Mouse (Mus musculus): ENCODE data around the gene Cep72.
A peak's percentile ranks its signal among the peaks of the same experiment; 100 is the strongest.
"Not testable (repeated sequence)": the region's sequence is repeated elsewhere in the genome, so short reads cannot be mapped to it uniquely, and the experiment has no call there.

Cep72 gene

GRCm38 (mm10) chr13:74034756-74035155 lies 27.3 kb downstream of the Cep72 start:
- ATAC-seq (ENCODE audit: insufficient number of reproducible peaks, low FRiP score, low TSS enrichment), result no peak

DNA sequence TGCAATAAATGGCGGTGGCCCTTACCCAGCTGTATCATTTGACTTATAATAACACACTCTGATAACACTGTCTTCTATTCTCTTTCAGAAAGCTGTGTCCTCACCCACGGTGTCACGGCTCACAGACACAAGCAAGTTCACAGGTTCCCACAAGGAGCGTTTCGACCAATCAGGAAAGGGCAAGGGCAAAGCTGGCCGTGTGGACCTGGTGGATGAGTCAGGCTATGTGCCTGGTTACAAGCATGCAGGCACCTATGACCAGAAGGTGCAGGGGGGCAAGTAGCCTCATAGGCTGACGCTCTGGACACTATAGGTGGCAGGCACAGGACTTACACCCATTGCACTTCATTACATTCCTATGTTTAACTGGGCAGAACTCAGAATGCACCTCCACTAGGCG lies 31.0 kb downstream of the Cep72 start:
- ATAC-seq (ENCODE audit: insufficient number of reproducible peaks, low FRiP score, low TSS enrichment), result no peak

DNA sequence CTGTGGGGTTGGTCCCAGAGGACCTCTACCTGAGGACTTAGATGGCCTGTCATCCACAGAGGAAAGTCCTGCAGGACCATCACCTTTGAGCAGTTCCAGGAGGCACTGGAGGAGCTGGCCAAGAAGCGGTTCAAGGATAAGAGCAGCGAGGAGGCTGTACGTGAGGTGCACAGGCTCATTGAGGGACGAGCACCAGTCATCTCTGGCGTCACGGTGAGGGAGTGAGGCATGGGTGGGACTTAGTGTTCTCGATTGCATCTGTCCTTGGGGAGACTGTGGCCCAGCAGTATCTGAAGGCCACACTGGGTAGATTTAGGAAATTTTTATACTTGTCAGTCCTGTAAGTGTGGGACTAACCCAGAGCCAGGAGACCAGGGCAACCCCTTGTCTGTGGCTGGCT lies 31.4 kb downstream of the Cep72 start:
- ATAC-seq (ENCODE audit: insufficient number of reproducible peaks, low FRiP score, low TSS enrichment), result no peak

DNA sequence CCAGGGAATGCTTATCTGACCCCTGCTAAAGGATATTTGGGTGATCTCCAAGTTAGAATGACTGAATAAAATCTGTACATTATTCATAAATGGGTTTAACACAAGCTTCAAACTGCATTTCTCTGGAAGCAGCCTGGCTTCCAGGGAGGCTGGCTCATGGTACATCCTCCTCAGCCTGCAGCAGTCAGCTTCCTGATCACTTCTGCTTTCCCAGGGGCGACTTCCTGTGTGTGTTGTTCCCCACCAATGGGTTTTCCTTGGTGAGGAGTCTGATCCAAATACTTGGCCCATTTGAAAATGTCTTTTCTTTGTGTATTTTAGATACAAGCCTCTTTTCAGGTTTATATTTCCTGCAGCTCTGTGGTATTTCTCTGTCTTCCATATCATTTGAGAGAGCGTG lies 33.1 kb downstream of the Cep72 start:
- ATAC-seq (ENCODE audit: insufficient number of reproducible peaks, low FRiP score, low TSS enrichment), result no peak

GRCm38 (mm10) chr13:74028116-74028515 lies 34.0 kb downstream of the Cep72 start:
- no peak for ATAC-seq (ENCODE audit: insufficient number of reproducible peaks, low FRiP score, low TSS enrichment)

- peak; percentile 62 for ATAC-seq (ENCODE audit: insufficient number of reproducible peaks, low FRiP score, low TSS enrichment)
These were observed 35.9 kb downstream of the Cep72 start for GRCm38 (mm10) chr13:74026215-74026614.

GRCm38 (mm10) chr13:74025151-74026081 lies 36.7 kb downstream of the Cep72 start:
- no peak for ATAC-seq (ENCODE audit: insufficient number of reproducible peaks, low FRiP score, low TSS enrichment)

DNA sequence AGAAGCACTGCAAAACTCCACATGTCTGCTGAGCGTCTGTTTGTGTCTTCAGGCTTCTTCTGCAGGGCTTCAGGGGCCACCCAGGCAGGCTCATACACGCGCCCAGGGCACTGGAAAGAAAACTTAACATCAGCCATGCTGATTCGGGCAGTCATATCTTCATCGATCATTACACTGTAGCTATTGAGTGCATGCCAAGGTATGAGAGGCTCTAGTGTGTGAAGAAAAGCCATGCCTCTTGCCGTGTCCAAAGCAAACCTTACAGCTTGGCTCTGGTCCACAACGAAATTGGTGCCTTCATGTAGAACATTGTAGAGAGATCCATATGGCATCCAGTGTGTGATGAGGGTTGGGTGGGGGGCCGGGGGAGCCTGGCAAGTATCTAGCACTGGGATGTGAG lies 43.1 kb downstream of the Cep72 start:
- ATAC-seq (ENCODE audit: insufficient number of reproducible peaks, low FRiP score, low TSS enrichment), result not testable (repeated sequence)

DNA sequence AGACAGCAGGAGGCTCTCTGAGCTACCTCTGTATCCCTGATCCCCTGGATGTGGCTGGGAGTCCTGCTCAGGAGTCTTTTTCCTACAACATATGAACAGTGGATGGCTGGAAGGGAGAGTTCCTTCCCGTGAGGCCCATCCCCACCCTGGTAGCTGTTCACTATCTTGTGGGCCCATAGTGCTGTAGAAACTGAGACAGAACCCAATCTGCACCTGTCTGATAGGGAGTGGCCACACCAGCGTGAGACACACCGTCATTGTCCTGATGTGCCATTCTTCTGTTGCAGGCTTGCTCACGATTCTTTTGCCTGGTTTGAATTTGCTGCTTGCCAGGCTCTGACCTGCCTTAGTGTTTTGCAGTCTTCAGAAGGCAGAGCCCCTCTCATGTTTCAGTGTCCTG lies 44.7 kb downstream of the Cep72 start:
- no peak for ATAC-seq (ENCODE audit: insufficient number of reproducible peaks, low FRiP score, low TSS enrichment)

DNA sequence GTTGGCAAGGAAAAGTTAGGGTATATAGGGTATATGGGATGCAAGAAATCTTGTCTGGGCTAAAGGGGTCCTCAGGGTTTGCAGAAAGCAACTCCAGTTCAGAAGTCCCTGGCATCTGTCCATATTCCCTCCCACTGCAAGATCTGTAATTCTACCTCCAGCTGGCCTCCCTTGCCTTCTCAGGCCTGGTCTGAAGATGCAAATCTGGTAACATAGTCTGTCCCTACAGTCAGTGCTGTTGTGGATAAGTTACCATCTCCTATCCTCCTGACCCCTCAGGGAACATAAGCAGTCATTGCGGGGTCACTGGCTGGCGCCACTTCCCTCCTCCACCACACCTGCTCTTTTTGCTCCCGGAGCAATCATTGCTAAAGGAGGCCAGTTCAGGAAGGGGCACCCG lies 46.2 kb downstream of the Cep72 start:
- ATAC-seq (ENCODE audit: insufficient number of reproducible peaks, low FRiP score, low TSS enrichment), result no peak

DNA sequence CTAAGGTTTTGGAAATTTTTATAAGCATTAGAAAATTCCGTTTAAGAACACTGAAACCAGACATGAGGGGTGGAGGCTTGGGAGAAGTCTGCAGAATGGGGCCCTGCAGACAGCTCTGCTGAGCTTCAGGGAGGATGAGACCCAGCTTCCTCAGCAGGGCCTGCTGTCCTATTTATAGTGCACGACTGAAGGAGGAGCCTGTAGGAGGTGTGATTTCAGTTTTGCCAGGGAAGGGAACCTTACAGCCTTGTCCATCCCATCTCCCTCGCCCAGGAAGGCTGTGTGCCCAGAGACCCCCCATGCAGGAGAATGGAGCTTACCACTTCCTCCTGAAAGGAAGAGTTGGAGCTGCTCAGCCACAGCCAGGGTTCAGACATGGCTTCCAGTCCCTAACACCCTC lies 51.4 kb downstream of the Cep72 start:
- peak; percentile 59 for ATAC-seq (ENCODE audit: insufficient number of reproducible peaks, low FRiP score, low TSS enrichment)

DNA sequence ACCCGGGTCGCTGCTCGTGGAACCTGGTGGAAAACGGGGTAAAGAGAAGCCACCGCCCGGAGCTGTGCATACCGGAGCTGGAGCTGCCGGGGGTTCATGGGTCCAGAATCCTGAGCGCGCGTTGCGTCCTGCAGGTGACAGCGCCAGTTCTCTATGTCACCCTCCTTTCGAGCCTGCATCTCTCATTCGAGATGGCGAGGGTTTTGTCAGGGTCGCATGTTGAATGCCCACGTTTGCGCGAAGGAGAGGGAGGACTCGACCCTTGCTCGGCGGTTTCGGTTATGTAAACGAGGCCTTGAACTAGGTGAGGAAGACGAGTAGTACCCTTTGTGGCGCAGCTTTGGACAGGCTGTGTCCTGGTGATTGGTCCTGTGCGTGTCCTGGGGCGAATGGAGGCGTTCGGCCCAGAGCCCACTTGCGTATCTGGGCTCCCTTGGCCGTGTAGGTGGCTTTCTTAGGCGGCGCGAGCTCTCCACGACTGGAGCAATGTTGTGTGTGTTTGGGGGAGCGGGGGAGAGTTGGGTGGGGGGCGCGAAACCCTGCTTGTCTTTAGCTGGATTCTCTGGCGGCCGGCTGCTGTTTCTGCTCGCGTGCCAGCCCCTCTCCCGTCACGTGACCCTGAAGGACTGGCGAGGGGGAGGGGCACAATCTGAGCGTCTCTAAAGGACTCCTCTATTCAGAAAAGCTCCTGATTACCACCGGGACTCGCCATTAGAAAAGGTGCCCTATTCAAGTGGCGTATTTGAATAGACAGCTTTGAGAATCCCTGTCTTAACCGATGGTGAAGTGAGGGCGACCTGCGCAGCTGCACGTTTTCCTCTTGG lies 52.1 kb downstream of the Cep72 start:
- peak; percentile 28 for ATAC-seq (ENCODE audit: insufficient number of reproducible peaks, low FRiP score, low TSS enrichment)

DNA sequence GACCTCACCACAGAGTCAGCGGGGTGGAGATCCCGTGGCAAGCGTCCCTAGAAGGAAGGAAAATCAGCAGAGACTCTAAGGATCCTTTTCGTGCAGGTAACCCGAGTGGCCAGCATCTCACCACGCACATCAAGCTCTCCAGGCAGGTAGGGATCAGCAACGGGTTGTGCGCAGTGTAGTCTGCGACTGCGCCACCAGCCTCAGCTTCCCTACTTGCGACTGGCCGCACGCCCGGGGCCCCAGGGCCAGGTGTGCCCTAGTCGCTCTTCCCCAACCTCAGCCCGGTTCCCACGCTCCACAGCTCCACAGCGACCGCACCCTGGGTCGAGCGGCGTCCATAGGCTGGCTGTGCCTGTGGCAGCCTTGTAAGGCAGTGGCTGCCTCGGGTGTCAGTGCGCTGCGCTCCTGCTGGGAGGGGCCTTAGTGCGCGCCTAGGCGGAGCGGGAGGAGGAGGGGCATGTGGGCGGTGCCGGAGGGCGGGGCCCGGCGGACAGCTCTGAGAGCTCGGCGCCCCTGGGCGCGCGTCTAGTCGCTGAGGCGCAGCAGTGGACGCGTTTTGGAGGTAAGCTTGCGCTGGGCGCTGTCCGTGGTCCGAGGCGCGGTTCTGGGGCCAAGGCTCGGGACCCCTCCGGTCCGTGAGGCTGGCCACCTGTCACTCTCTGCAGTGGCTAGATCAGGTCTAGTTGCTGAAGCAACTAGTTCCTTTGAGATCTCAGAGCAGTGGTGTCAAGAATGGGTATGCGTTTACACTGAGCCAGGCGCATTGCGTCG lies 53.0 kb downstream of the Cep72 start, which contains the start of gene Tppp:
Tppp (plus strand) TSS at position 460 of the 771 bp plus-strand sequence.
- peak; percentile 83 for ATAC-seq (ENCODE audit: insufficient number of reproducible peaks, low FRiP score, low TSS enrichment)

DNA sequence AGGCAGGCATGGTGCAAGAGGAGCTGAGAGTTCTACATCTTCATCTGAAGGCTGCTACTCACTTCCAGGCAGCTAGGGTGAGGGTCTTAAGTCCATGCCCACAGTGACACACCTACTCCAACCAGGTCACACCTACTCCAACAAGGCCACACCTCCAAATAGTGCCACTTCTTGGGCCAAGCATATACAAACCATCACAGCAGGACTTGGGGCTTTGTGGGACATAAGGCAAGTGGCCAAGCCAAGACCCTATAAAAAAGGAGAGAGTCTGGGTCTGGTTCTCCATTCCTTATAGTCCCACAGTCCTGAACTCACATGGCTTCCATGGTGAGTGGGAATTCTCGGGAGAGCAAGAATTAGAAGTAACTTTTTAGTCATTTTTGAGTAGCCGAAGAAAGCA lies 53.9 kb downstream of the Cep72 start:
- not testable (repeated sequence) for ATAC-seq (ENCODE audit: insufficient number of reproducible peaks, low FRiP score, low TSS enrichment)

- ATAC-seq (ENCODE audit: insufficient number of reproducible peaks, low FRiP score, low TSS enrichment), result not testable (repeated sequence)
These were observed 55.2 kb downstream of the Cep72 start for GRCm38 (mm10) chr13:74006881-74007280.

DNA sequence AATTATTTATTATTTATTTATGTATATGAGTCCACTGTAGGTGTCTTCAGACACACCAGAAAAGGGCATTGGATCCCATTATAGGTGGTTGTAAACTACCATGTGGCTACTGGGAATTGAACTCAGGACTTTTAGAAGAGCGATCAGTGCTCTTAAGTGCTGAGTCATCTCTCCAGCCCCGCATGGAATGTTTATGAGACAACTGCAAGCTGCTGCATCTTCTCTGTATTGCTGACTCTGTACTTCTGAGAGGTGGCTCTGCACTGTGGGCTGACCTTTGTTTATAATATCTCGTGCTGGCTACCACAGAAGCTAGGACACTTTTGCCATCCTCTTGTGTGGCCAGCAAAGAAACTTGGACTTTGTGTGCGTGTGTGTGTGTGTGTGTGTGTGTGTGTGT lies 60.6 kb downstream of the Cep72 start:
- ATAC-seq (ENCODE audit: insufficient number of reproducible peaks, low FRiP score, low TSS enrichment), result no peak

- ATAC-seq (ENCODE audit: insufficient number of reproducible peaks, low FRiP score, low TSS enrichment), result no peak
These were observed 61.1 kb downstream of the Cep72 start for GRCm38 (mm10) chr13:74000961-74001360.

DNA sequence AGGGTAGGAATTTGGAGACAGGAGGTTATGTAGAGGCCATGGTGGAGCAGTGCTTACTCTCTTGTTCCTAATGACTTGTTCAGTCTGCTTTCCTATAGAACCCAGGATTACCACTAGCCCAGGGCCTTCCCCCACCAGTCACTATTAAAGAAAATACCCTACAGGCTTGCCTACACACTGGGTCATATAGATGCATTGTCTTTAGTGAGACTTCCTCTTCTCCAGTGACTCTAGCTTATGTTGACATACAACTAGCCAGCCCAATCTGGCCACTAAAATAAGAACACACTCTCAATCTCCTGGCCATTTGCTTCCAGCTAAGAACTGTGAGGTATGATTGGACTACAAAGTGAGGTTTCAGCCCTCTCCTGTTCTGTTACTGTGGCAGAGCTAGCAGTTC lies 61.6 kb downstream of the Cep72 start:
- no peak for ATAC-seq (ENCODE audit: insufficient number of reproducible peaks, low FRiP score, low TSS enrichment)

DNA sequence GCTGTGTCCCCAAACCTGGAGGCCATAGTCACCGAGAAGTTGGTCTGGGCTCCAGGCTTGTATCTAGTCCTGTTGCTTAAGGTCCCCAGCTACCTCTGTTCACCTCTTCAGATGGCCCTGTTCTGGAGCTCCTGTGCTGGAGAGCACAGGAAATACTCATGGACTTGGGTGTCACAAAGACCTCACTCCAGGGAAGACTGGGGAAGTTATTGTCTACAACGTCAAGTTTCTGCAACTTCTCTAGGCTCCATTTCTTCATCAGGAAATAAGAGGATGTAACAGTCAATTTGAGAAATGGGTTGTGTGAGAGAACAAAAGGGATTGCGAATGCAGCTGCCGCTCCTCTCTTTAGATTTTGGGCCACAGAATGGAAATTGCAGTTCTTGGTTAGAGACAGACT lies 65.6 kb downstream of the Cep72 start:
- ATAC-seq (ENCODE audit: insufficient number of reproducible peaks, low FRiP score, low TSS enrichment), result no peak

GRCm38 (mm10) chr13:73991267-73991666 lies 70.8 kb downstream of the Cep72 start:
- ATAC-seq (ENCODE audit: insufficient number of reproducible peaks, low FRiP score, low TSS enrichment), result no peak

- ATAC-seq (ENCODE audit: insufficient number of reproducible peaks, low FRiP score, low TSS enrichment), result no peak
These were observed 71.3 kb downstream of the Cep72 start for GRCm38 (mm10) chr13:73990761-73991160.
